Mouse (Mus musculus) intestine, postnatal 0 days (tissue): ENCODE results near the gene Spin2c. TPM values are rescaled to one million over a fixed set of nuclear protein-coding genes. Genes with fewer than 3 reads are reported as not detected.

Experiments used
- ATAC-seq: fragments of 200-750 bp; cut with Nextera tagmentation; 2 replicates; pipeline ENCODE4 v1.8.0; 2017; ENCODE audit warnings: mild to moderate bottlenecking, moderate TSS enrichment, moderate library complexity
- H3K27ac ChIP-seq: fragments of 300-500 bp; sonication (generic); 2 replicates; pipeline ENCODE4 v1.5.1; 2014; ENCODE audit warnings: mild to moderate bottlenecking, low read depth, low read length, moderate library complexity
- H3K27me3 ChIP-seq: fragments of 300-500 bp; sonication (generic); replicated peaks from 2 replicates; pipeline ENCODE4 v1.6.1; 2014; ENCODE audit warnings: low read length, mixed read lengths; ENCODE audit not compliant: control insufficient read depth, insufficient read depth
- H3K36me3 ChIP-seq: fragments of 300-500 bp; sonication (generic); 2 replicates; pipeline ENCODE4 v1.6.1; 2014; ENCODE audit warnings: mild to moderate bottlenecking, moderate library complexity; ENCODE audit not compliant: control insufficient read depth, insufficient read depth
- H3K4me1 ChIP-seq: fragments of 300-500 bp; sonication (generic); replicated peaks from 2 replicates; pipeline ENCODE4 v1.6.1; 2014; ENCODE audit warnings: antibody characterized with exemption, low read length, mixed read lengths; ENCODE audit not compliant: control insufficient read depth, insufficient read depth
- H3K4me2 ChIP-seq: fragments of 300-500 bp; sonication (generic); replicated peaks from 2 replicates; pipeline ENCODE4 v1.6.1; 2014; ENCODE audit warnings: low read depth, mild to moderate bottlenecking, moderate library complexity
- H3K4me3 ChIP-seq: fragments of 300-500 bp; sonication (generic); 2 replicates; pipeline ENCODE4 v1.5.1; 2014; ENCODE audit warnings: low read depth, low read length
- H3K9ac ChIP-seq: fragments of 300-500 bp; sonication (generic); 2 replicates; pipeline ENCODE4 v1.6.1; 2014; ENCODE audit warnings: mild to moderate bottlenecking, low read depth, low read length
- H3K9me3 ChIP-seq: fragments of 300-500 bp; sonication (generic); 2 replicates; pipeline ENCODE4 v1.6.1; 2016; ENCODE audit warnings: mixed run types; ENCODE audit not compliant: control insufficient read depth
- CTCF ChIP-seq: sonication (generic); IDR thresholded peaks from 2 replicates; pipeline ENCODE4 v1.5.1; 2016; ENCODE audit warnings: low read depth, mild to moderate bottlenecking, control low read depth, antibody characterized with exemption, moderate library complexity
- WGBS: fragments of 180-500 bp; shearing (Covaris S2); extraction: QIAGEN DNeasy Blood & Tissue Kit; methylation state at CpG from one replicate; pipeline ENCODE4 v1.1.7; 2014; 5-methylcytosine and 5-hydroxymethylcytosine counted together
- polyA plus RNA-seq: library from polyadenylated mRNA; unstranded; fragments of >200 nt; fragmentation: Nextera tagmentation; extraction: Ambion mirVana; gene quantifications from 2 replicates; pipeline ENCODE4 v1.2.1, GENCODE M21; 2015

The Spin2c gene
- 4.6 and 4.8 TPM in 2 replicates for polyA plus RNA-seq

GRCm38 (mm10) chrX:153831951-153832561 is at the start of gene Spin2c:
TSS of gene Spin2c (plus strand) at chrX:153832225.
- Histone ChIP-seq H3K9ac (no peak within 1 kb of the TSS), H3K4me3 (peak within 1 kb of the TSS; percentile 50), H3K36me3 (no peaks in the 10 kb centered on the region), H3K27me3 (no peaks in the 10 kb centered on the region), H3K9me3 (no peaks in the 10 kb centered on the region), H3K4me2 (peak within 1 kb of the TSS; percentile 70), H3K4me1 (no peaks in the 10 kb centered on the region), H3K27ac (no peak within 1 kb of the TSS)
- TF ChIP-seq CTCF: peak; percentile 13; the same call in 1 of the 2 replicates
- WGBS: 16% methylated on average over 22 of the region's 23 CpGs
- ATAC-seq: peak; percentile 45; the same call in 1 of the 2 replicates

- no peak overlapping the region for H3K9ac ChIP-seq
- H3K27ac ChIP-seq: no peak overlapping the region
- no peaks in the 10 kb centered on the region for H3K27me3 ChIP-seq
- ATAC-seq: no peak; the same call in 1 of the 2 replicates
- no peaks in the 10 kb centered on the region for H3K4me1 ChIP-seq
- H3K36me3 ChIP-seq: no peaks in the 10 kb centered on the region
- TF ChIP-seq CTCF: no peak
- H3K9me3 ChIP-seq: no peaks in the 10 kb centered on the region
- 19% methylated on average over 14 of the region's 14 CpGs for WGBS
- peak overlapping the region; percentile 70 for H3K4me2 ChIP-seq
- peak overlapping the region; percentile 50 for H3K4me3 ChIP-seq
Observed at GRCm38 (mm10) chrX:153832606-153833005, 581 bp downstream of the Spin2c start.

Other genes starting within 250 kb of the Spin2c start
- 2.5 and 2.6 TPM in 2 replicates for gene Kctd12b, start 135.8 kb upstream of the Spin2c start, polyA plus RNA-seq
- 65.7 and 71.5 TPM in 2 replicates for gene Nbdy, start 108.6 kb upstream of the Spin2c start, polyA plus RNA-seq
- gene Samt1, start 180.4 kb downstream of the Spin2c start, polyA plus RNA-seq: not detected in 2 replicates
- not detected in 2 replicates for gene 4921511M17Rik, start 201.6 kb downstream of the Spin2c start, polyA plus RNA-seq
- gene Gm10057, start 222.8 kb downstream of the Spin2c start, polyA plus RNA-seq: not detected in 2 replicates